Mouse (Mus musculus) layer of hippocampus, adult 9-10 months (tissue): Measurements from ENCODE around the gene Kirrel2.
"Not testable (repeated sequence)": the region's sequence is repeated elsewhere in the genome, so short reads cannot be mapped to it uniquely, and the experiment has no call there.

ENCODE experiments used
- DNase-seq: peaks from one replicate; pipeline ENCODE4 v3.0.0; 2022; ENCODE audit warnings: low spot score

Kirrel2 gene

DNA sequence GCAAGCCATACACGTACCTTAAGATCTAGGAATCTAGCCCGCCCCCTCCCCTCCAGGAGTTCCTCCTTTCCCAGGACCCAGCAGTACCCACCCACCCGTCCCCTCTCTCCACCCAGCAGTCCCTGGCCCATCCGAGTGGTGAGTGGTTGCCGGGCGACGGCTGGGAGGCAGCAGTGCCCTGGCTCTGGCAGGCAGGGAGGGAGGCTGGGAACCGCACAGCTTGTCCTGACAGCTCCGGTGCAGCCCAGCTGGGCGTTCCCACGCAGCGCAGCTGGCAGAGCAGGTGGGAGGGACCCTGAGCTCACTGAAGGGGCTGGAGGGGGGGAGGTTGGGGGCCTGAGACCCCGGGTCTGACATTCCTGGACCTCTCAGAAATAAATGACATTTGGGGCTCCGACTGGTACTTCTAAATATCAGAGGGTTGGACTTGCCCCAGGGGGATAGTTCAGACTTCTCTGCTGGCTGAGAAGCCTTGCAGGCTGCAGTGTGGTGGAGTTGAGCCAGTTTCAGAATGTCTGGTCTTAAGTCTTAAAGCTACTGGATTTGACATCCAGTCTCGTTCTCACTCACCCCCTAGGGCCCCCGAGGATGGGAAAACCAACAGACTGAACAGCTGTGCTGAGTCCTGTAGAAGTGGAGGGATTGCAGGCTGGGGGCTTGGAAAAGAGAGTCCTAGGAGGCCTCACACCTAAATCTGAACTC, at the start of gene Kirrel2, which contains the start of gene Nphs1:
Gene Kirrel2 (minus strand): TSS at position 62 of the 702 bp plus-strand sequence.
Gene Nphs1 (plus strand): TSS at position 687 of the 702 bp plus-strand sequence.
- DNase-seq = no peak

GRCm38 (mm10) chr7:30501159-30501558, 43.7 kb upstream of the Kirrel2 start:
- DNase-seq = not testable (repeated sequence)

DNA sequence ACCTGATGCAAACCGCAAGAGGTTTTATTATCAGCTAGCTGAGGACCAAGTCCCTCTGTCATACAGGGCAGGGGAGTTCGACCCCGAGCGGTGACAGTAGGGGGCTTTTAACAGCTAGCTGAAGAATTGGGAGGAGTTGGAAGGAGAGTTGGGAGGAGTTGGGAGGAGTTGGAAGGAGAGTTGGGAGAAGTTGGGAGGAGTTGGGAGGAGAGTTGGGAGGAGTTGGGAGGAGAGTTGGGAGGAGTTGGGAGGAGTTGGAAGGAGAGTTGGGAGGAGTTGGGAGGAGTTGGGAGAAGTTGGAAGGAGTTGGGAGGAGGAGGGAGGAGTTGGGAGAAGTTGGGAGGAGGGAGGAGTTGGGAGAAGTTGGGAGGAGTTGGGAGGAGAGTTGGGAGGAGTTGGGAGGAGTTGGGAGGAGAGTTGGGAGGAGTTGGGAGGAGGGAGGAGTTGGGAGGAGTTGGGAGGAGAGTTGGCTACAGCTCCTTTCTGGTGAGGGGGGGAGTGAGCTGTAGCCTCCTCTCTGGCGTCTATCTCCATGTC, 38.1 kb upstream of the Kirrel2 start:
- DNase-seq = not testable (repeated sequence)

DNA sequence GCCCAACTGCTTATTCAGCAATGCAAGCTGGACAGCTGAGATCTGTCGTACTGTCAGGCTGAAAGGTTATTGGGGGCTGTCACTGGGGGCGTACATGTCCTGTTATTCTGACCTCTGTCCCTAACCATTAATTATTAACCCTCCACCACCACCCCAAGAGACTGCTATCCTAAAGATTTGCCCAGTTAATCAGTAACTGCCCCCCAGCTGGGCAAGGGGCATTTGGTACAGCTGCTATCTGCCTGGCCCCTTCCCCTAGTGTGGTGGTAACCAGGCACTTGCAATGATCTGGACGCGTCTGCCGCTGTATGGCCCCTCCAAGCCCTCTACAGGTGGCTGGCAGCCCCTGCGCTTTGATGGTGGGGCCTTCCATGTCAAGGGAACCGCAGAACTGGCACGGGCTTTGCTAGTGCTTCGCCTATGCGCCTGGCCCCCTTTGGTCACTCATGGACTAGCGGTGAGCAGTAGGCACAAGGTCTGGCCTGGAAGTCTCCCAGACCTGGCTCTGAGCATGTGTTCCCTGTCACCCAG, 36.0 kb upstream of the Kirrel2 start, which contains the start of gene Prodh2:
Gene Prodh2 (plus strand): TSS at position 222 of the 531 bp plus-strand sequence.
- DNase-seq = no peak

- DNase-seq = peak; percentile 55
These were observed 35.3 kb upstream of the Kirrel2 start for GRCm38 (mm10) chr7:30492765-30493164.

DNA sequence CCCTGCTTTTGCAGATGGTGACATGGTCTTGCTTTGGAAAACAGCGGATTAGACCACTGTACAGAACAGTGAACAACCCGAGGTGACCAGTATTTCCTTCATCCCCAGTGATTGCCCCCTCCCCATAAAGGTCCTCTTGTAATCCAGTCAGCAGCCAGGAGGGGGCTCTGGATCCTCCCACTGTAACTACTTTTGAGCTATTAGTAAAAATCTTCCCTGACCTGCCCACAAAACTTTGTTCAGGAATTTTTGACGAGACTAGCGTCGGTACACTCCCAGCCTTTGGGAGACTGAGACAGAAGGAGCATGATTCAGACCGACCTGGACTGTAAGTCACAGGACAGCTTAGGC, 33.4 kb upstream of the Kirrel2 start:
- no peak for DNase-seq

- DNase-seq = peak; percentile 35
These were observed 32.9 kb upstream of the Kirrel2 start for GRCm38 (mm10) chr7:30490251-30490956.

- no peak for DNase-seq
These were observed 26.8 kb upstream of the Kirrel2 start for GRCm38 (mm10) chr7:30484250-30484649.

- no peak for DNase-seq
These were observed 20.2 kb upstream of the Kirrel2 start for GRCm38 (mm10) chr7:30477415-30478381.

- DNase-seq = not testable (repeated sequence)
These were observed 18.6 kb upstream of the Kirrel2 start for GRCm38 (mm10) chr7:30476136-30476535.

DNA sequence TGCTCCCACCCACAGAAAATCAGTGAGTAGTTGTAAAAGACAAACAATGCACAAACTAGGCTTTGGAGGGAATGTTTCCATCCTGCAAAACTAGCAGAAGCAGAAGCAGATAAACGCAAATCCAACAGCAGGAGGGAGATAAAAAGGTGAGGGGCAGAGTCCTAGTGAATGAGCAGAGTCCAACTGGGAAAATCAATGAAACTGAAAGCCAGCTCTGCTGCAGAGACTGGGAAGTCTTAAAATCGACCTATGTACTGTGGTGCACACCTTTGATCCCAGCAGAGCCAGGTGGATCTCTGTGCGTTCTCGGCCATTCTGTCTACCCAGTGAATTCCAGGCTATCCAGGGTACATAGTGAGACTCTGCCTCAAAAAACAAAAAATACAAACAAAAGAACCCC, 17.5 kb upstream of the Kirrel2 start:
- DNase-seq = no peak

DNA sequence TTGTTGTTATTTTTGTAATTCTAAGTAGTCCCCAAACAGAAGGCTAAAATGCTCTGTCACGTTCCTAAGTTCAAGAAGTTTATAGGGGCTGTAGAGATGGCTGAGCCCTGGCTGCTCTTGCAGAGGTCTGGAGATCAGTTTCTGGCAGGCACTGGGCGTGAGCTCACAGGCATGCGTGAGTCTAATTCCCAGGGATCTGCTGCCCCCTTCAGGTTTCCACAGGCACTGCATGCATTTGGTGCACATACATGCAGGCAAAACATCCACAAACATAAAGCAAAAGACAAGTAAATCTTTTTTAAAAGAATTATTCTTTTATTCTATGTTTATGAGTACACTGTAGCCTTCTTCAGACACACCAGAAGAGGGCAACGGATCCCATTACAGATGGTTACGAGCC, 14.9 kb upstream of the Kirrel2 start:
- DNase-seq = no peak

DNA sequence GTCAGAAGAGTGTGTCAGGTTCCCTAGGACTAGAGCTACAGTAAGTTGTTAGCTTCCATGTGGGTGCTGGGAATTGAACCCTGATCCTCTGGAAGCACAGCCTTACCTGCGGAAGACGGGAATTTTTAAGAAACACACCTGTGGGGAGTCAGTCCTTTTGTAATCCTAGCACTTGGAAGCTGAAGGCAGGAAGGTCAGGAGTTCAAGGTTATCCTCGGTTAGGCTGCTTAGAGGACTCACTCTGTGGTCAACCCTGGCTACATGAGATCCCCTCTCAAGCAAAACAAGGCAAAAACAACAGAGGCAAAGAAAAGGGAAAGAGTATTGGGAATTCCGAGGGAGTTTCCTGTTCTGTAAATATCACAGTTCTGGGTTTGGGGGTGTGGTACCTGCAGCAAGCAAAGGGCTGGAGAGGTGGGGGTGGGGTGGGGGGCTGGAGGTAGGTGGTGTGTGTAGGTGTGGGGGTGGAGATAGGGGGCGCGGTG, 7.4 kb upstream of the Kirrel2 start:
- no peak for DNase-seq

DNA sequence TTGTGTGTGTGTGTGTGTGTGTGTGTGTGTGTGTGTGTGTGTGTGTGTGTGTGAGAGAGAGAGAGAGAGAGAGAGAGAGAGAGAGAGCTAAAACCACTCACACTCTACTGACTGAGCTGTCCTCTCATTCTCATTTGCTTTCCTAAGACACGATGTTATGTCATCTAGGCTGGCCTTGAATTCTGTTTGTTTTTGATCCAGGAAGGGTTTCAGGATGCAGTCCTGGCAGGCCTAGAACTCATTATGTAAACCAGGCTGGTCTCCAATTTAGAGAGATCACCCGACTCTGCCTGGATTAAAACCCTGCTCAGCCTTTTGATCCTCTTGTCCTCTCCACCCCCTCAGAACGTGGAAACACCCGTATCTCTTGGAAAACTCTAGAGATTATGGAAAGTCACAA, 6.5 kb upstream of the Kirrel2 start:
- no peak for DNase-seq

GRCm38 (mm10) chr7:30463568-30463967, 6.1 kb upstream of the Kirrel2 start:
- no peak for DNase-seq

DNA sequence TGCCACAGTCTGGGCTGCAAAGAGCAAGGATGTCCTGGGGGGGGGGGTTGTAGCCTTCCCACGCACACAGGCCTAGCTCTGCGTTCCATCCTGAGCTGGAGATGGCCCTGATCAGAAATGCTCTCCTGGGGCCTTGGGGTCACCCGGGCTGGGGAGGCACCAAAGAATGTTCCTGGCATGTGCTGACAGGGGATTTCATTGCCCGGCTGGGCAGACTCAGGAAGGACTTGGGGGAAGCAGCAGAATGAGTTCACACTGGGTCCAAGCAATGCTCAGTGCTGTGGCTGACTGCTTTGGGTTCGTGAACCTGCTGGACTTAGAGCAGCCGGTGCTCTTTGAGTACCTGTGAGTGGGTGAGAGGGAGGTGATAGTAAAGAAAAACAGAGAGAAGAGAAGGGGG, 2.0 kb upstream of the Kirrel2 start:
- no peak for DNase-seq

DNA sequence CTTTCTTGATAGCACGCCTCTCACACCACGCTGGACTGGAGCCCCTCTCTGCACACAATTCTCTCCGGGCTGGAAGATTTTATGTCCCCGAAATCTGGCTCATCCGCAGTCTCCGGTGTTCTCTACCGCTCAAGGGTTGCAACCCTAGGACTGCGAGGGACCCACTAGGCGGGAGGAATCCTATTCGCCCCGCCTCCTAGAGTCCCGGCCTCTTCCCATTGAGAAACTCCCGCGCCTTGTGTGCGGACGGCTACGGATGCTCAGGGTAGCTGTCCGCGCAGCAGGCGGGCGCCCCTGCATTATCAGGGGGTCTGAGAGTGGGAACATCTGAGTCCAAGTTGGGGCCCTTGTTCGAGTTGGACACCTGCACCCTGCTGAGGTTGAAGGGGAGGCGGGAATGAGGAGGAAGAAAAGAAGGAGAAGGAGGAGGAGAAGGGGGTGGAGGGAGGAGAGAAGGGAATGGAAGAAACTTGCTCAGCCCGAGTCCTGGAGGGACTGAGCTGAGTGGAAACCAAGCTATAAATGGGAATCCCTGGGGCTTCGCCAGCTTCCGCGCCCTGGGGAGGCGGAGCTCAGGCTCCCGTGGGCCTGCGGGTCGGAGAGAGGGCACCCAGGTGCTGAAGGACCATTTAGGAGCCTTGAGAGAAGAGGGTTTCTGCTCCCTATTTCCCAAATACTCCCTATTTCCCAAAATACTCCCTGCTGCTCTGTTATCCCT, 420 bp downstream of the Kirrel2 start:
- no peak for DNase-seq

GRCm38 (mm10) chr7:30456487-30456886, 1.0 kb downstream of the Kirrel2 start:
- no peak for DNase-seq

DNA sequence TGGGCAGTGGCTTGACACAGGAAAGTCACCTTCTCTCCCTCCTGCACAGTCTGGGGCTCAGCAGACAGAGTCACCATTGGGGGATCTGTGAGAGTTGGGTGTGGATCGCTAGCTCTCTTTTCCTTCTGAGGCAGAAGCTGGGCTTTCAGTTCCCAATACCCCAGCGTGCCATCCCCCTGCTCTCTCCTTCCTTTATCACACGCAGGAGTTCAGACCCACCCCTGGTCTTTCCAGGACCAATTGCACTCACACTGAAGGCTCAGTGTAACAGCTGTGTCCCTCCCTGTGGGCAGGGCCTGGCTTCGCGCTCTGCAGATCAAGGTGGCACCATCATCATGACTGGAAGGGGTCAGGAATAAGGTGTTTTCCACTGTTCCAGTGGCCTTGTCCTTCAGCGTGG, 3.2 kb downstream of the Kirrel2 start:
- DNase-seq = no peak

DNA sequence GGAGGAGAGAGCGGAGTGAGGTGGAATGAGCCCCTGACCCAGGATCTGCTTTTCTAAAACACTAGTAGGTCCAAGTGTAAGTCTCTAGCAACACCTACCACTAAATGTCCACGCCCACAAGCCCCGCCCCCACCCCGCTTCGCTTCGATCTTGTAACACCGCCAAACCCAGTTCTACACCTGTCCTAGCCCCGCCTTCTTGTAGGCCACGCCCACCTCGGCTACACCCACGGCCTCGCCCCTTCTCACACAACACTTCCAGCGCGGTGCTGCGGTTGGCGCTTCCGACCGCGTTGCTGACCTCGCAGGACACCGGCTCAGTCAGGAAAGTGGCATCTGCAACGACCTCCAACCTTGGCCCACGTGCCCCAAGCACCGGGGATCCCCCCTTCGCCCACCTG, 3.7 kb downstream of the Kirrel2 start:
- no peak for DNase-seq

GRCm38 (mm10) chr7:30453327-30453726, 4.2 kb downstream of the Kirrel2 start:
- DNase-seq = no peak
